Mouse (Mus musculus) adipose tissue, adult 10 weeks (tissue): ENCODE measurements around the gene Ppm1f. TPM values are rescaled to one million over a fixed set of nuclear protein-coding genes. Genes with fewer than 3 reads are reported as not detected.

Source experiments
- polyA plus RNA-seq: library from polyadenylated mRNA; stranded (reverse); fragments of 350-450 nt; fragmentation: Illumina TruSeq; extraction: RNeasy Lipid Tissue Mini Kit (QIAGEN cat#74804); gene quantifications from one replicate; pipeline ENCODE4 v1.2.3, GENCODE M21; 2014; ENCODE audit warnings: low read depth, low replicate concordance

Gene Ppm1f
- 15.3 TPM for polyA plus RNA-seq

GRCm38 (mm10) chr16:16896382-16897055 lies at the start of gene Ppm1f:
TSS of gene Ppm1f (plus strand) at chr16:16896469.

DNA sequence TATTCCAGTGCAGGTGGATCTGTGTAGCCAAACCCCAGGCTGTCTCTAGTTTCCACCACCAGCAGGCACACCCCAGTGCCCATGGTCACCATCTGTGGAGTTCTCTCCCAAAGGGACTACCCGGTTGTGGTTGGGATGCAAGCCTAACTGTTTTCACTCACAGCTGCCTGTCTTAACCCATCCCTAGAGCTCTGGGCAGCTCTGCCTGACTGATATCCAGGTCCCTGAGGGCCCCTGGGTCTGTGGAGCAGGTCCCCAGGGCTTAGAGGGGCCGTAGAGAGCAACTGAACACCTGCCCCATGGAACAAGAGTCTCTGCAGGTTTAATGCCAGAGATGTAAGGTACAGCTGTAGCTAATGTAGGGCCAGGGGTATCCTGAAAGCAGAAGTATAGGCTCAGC lies 32.3 kb upstream of the Ppm1f start, which contains the start of gene Igll1:
Igll1 (minus strand) TSS at position 8 of the 400 bp plus-strand sequence.

DNA sequence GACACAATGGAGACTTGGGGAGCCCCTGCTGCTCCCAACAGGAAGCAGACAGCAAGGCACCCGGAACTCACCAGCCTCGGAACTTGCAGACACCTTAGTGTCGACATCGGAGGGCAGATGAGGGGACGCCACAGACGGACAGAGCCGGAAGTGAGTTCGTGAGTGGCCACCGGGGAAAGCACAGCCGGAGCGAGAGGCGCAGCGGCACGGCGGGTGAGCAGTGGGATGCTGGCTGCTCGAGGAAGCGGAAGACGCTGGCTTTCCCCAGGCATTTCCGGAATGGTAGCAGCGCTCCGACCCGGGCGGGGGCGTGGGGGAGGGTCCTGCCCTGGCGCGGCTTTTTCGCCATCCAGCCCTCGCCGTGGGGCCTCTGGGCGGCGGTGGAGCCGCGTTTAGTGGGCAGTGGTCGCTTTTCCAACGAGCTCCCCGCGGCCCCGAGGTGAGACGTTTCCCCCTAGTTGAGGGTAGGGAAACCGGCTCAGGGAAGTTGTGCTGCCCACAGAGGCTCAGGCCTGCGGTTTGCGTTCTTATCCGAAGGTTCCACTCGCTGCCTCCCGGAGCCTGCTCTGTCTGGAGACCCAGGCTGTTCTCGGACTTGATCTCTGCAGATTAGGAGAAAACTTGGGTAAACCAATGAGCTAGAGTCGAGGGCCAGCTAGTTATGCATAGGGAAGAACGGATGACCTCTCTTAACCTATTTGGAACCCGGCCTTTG lies 25.5 kb upstream of the Ppm1f start, which contains the start of the genes Top3b and Vpreb1:
Top3b (plus strand) TSS at position 120 of the 715 bp plus-strand sequence.
Vpreb1 (minus strand) TSS at position 227 of the 715 bp plus-strand sequence.

Other genes starting within 250 kb of the Ppm1f start
- gene Olfr19, start 220.1 kb upstream of the Ppm1f start, polyA plus RNA-seq, result not detected
- gene Spag6l, start 67.0 kb upstream of the Ppm1f start, polyA plus RNA-seq, result 9.3 TPM
- gene Igll1, start 32.5 kb upstream of the Ppm1f start, polyA plus RNA-seq, result not detected
- 52.4 TPM for gene Top3b, start 25.7 kb upstream of the Ppm1f start, polyA plus RNA-seq
- gene Vpreb1, start 25.6 kb upstream of the Ppm1f start, polyA plus RNA-seq, result 0.84 TPM
- gene Mapk1, start 86.9 kb downstream of the Ppm1f start, polyA plus RNA-seq, result 101 TPM
- gene Ypel1, start 173.2 kb downstream of the Ppm1f start, polyA plus RNA-seq, result 9.1 TPM
- gene Ppil2, start 214.8 kb downstream of the Ppm1f start, polyA plus RNA-seq, result 61.7 TPM
- gene 2610318N02Rik, start 228.7 kb downstream of the Ppm1f start, polyA plus RNA-seq, result 33.2 TPM
- 116 TPM for gene Sdf2l1, start 235.9 kb downstream of the Ppm1f start, polyA plus RNA-seq
- 3.0 TPM for gene Ydjc, start 248.2 kb downstream of the Ppm1f start, polyA plus RNA-seq